Mouse (Mus musculus) kidney, embryonic 14.5 days (tissue): ENCODE measurements at regions not wholly inside any gene's neighbourhood (a gene's known extent, or its start where the extent isn't known, plus 50 kb on each side); places are given as distances from the start of the nearest gene placed in this dataset.

Source experiments
- ATAC-seq: fragments of 200-750 bp; cut with Nextera tagmentation; 2 replicates; pipeline ENCODE4 v1.8.0; 2017; ENCODE audit warnings: moderate number of reproducible peaks, mild to moderate bottlenecking, moderate TSS enrichment, moderate library complexity; ENCODE audit not compliant: low FRiP score, low TSS enrichment
- H3K27ac ChIP-seq: fragments of 300-500 bp; sonication (generic); 2 replicates; pipeline ENCODE4 v1.5.1; 2014; ENCODE audit warnings: low read depth, mild to moderate bottlenecking, low read length, moderate library complexity, mixed read lengths
- H3K27me3 ChIP-seq: fragments of 300-500 bp; sonication (generic); 2 replicates; pipeline ENCODE4 v1.6.1; 2014; ENCODE audit warnings: mild to moderate bottlenecking, low read length; ENCODE audit not compliant: control insufficient read depth, insufficient read depth
- H3K36me3 ChIP-seq: fragments of 300-500 bp; sonication (generic); 2 replicates; pipeline ENCODE4 v1.6.1; 2014; ENCODE audit warnings: low read length, mixed read lengths; ENCODE audit not compliant: control insufficient read depth, insufficient read depth
- H3K4me1 ChIP-seq: fragments of 300-500 bp; sonication (generic); 2 replicates; pipeline ENCODE4 v1.6.1; 2014; ENCODE audit warnings: low read length, mixed read lengths; ENCODE audit not compliant: control insufficient read depth, insufficient read depth
- H3K4me2 ChIP-seq: fragments of 300-500 bp; sonication (generic); replicated peaks from 2 replicates; pipeline ENCODE4 v1.6.1; 2014; ENCODE audit warnings: low read depth, mild to moderate bottlenecking, low read length
- H3K4me3 ChIP-seq: fragments of 300-500 bp; sonication (generic); 2 replicates; pipeline ENCODE4 v1.5.1; 2014; ENCODE audit warnings: mild to moderate bottlenecking, low read length
- H3K9ac ChIP-seq: fragments of 300-500 bp; sonication (generic); 2 replicates; pipeline ENCODE4 v1.6.1; 2014; ENCODE audit warnings: low read depth, mild to moderate bottlenecking, low read length, moderate library complexity
- H3K9me3 ChIP-seq: fragments of 300-500 bp; sonication (generic); 2 replicates; pipeline ENCODE4 v1.6.1; 2016; ENCODE audit warnings: low read length; ENCODE audit not compliant: control insufficient read depth
- WGBS: fragments of 180-500 bp; shearing (Covaris S2); extraction: QIAGEN DNeasy Blood & Tissue Kit; methylation state at CpG from one replicate; pipeline ENCODE4 v1.1.7; 2014; 5-methylcytosine and 5-hydroxymethylcytosine counted together

- H3K4me2 ChIP-seq: no peak overlapping the region
- no peaks in the 10 kb centered on the region for H3K36me3 ChIP-seq
- no peaks in the 10 kb centered on the region for H3K27me3 ChIP-seq
- H3K4me1 ChIP-seq: no peaks in the 10 kb centered on the region
- H3K9ac ChIP-seq: no peak overlapping the region
- 70% methylated on average over 2 of the region's 2 CpGs for WGBS
- H3K27ac ChIP-seq: no peak overlapping the region
- no peak overlapping the region for H3K4me3 ChIP-seq
- H3K9me3 ChIP-seq: no peaks in the 10 kb centered on the region
- no peak for ATAC-seq
Measured at GRCm38 (mm10) chr17:64943213-64943612, 107.3 kb upstream of the 4930583I09Rik start.

GRCm38 (mm10) chr17:64941555-64941954 lies 105.7 kb upstream of the 4930583I09Rik start:
- Histone ChIP-seq H3K27ac (no peak overlapping the region), H3K27me3 (no peaks in the 10 kb centered on the region), H3K36me3 (no peaks in the 10 kb centered on the region), H3K4me3 (no peak overlapping the region), H3K9me3 (no peaks in the 10 kb centered on the region), H3K4me1 (no peaks in the 10 kb centered on the region), H3K9ac (no peak overlapping the region), H3K4me2 (no peak overlapping the region)
- WGBS: 95% methylated on average over 6 of the region's 6 CpGs
- no peak for ATAC-seq

GRCm38 (mm10) chr17:64935683-64936082 lies 99.8 kb upstream of the 4930583I09Rik start:
- Histone ChIP-seq H3K9ac (no peak overlapping the region), H3K36me3 (no peaks in the 10 kb centered on the region), H3K27ac (no peak overlapping the region), H3K9me3 (no peaks in the 10 kb centered on the region), H3K4me2 (no peak overlapping the region), H3K27me3 (no peaks in the 10 kb centered on the region), H3K4me1 (no peaks in the 10 kb centered on the region), H3K4me3 (no peak overlapping the region)
- no peak for ATAC-seq
- 65% methylated on average over 4 of the region's 4 CpGs for WGBS

GRCm38 (mm10) chr17:64934411-64934810 lies 98.5 kb upstream of the 4930583I09Rik start:
- Histone ChIP-seq H3K27me3 (no peaks in the 10 kb centered on the region), H3K4me1 (no peaks in the 10 kb centered on the region), H3K36me3 (no peaks in the 10 kb centered on the region), H3K4me2 (no peak overlapping the region), H3K9me3 (no peaks in the 10 kb centered on the region), H3K27ac (no peak overlapping the region), H3K9ac (no peak overlapping the region), H3K4me3 (no peak overlapping the region)
- 91% methylated on average over 1 of the region's 1 CpGs for WGBS
- ATAC-seq: no peak

GRCm38 (mm10) chr17:64930816-64931428 lies 95.1 kb upstream of the 4930583I09Rik start:
- Histone ChIP-seq H3K27me3 (no peaks in the 10 kb centered on the region), H3K4me2 (no peak overlapping the region), H3K27ac (no peak overlapping the region), H3K9ac (no peak overlapping the region), H3K4me3 (no peak overlapping the region), H3K4me1 (no peaks in the 10 kb centered on the region), H3K36me3 (no peaks in the 10 kb centered on the region), H3K9me3 (no peaks in the 10 kb centered on the region)
- ATAC-seq: no peak
- WGBS: 58% methylated on average over 7 of the region's 7 CpGs

GRCm38 (mm10) chr17:64923762-64924161 lies 87.9 kb upstream of the 4930583I09Rik start:
- Histone ChIP-seq H3K27me3 (no peaks in the 10 kb centered on the region), H3K9ac (no peak overlapping the region), H3K27ac (no peak overlapping the region), H3K4me1 (no peaks in the 10 kb centered on the region), H3K36me3 (no peaks in the 10 kb centered on the region), H3K4me3 (no peak overlapping the region), H3K9me3 (no peaks in the 10 kb centered on the region), H3K4me2 (no peak overlapping the region)
- WGBS: 84% methylated on average over 5 of the region's 5 CpGs
- ATAC-seq: no peak

GRCm38 (mm10) chr17:64922235-64922634 lies 86.4 kb upstream of the 4930583I09Rik start:
- WGBS: 83% methylated on average over 4 of the region's 4 CpGs
- no peaks in the 10 kb centered on the region for H3K36me3 ChIP-seq
- no peak overlapping the region for H3K4me2 ChIP-seq
- H3K9ac ChIP-seq: no peak overlapping the region
- no peaks in the 10 kb centered on the region for H3K9me3 ChIP-seq
- no peak overlapping the region for H3K4me3 ChIP-seq
- no peak for ATAC-seq
- no peaks in the 10 kb centered on the region for H3K4me1 ChIP-seq
- H3K27me3 ChIP-seq: no peaks in the 10 kb centered on the region
- H3K27ac ChIP-seq: no peak overlapping the region

GRCm38 (mm10) chr17:64920236-64920635 lies 84.4 kb upstream of the 4930583I09Rik start:
- no peaks in the 10 kb centered on the region for H3K9me3 ChIP-seq
- no peak overlapping the region for H3K9ac ChIP-seq
- no peaks in the 10 kb centered on the region for H3K27me3 ChIP-seq
- H3K4me1 ChIP-seq: peaks cover under 1% of the 10 kb centered on the region; the same call in 1 of the 2 replicates
- WGBS: 98% methylated on average over 2 of the region's 2 CpGs
- H3K36me3 ChIP-seq: no peaks in the 10 kb centered on the region
- no peak overlapping the region for H3K27ac ChIP-seq
- H3K4me3 ChIP-seq: no peak overlapping the region
- no peak for ATAC-seq
- no peak overlapping the region for H3K4me2 ChIP-seq

GRCm38 (mm10) chr17:64917830-64918229 lies 82.0 kb upstream of the 4930583I09Rik start:
- Histone ChIP-seq H3K27me3 (no peaks in the 10 kb centered on the region), H3K9me3 (no peaks in the 10 kb centered on the region), H3K9ac (no peak overlapping the region), H3K4me2 (no peak overlapping the region), H3K4me3 (no peak overlapping the region), H3K4me1 (peaks cover 6% of the 10 kb centered on the region; the same call in 1 of the 2 replicates), H3K27ac (no peak overlapping the region), H3K36me3 (no peaks in the 10 kb centered on the region)
- ATAC-seq: no peak
- 90% methylated on average over 4 of the region's 4 CpGs for WGBS
